Mouse (Mus musculus): ENCODE data around the gene Emc7. TPM values are rescaled to one million over a fixed set of nuclear protein-coding genes. Genes with fewer than 3 reads are reported as not detected.
"Not testable (repeated sequence)": the region's sequence is repeated elsewhere in the genome, so short reads cannot be mapped to it uniquely, and the experiment has no call there.

The Emc7 gene
- 24.0 and 24.6 TPM in 2 replicates for polyA plus RNA-seq (2014; fragmentation: Nextera tagmentation; extraction: Ambion mirVana)

GRCm38 (mm10) chr2:112454862-112455564 lies at the start of gene Emc7:
Gene Emc7, plus strand, starts transcription at chr2:112454997.
- Histone ChIP-seq H3K27ac (peak within 1 kb of the TSS; percentile 61), H3K4me2 (replicated peaks) (peak within 1 kb of the TSS; percentile 73), H3K27me3 (ENCODE audit: control insufficient read depth, insufficient read depth, low read length) (no peaks in the 10 kb centered on the region), H3K9ac (peak within 1 kb of the TSS; percentile 85), H3K4me1 (replicated peaks; ENCODE audit: control insufficient read depth, insufficient read depth, low read length) (peaks cover 13% of the 10 kb centered on the region; the same call in 1 of the 2 replicates), H3K4me3 (replicated peaks; ENCODE audit: low read length) (peak within 1 kb of the TSS; percentile 71), H3K9me3 (ENCODE audit: control insufficient read depth, low read length) (no peaks in the 10 kb centered on the region), H3K36me3 (replicated peaks; ENCODE audit: control insufficient read depth, insufficient read depth) (peaks cover 3% of the 10 kb centered on the region; the same call in 1 of the 2 replicates)
- DNase-seq (ENCODE audit: low spot score) (peak; percentile 99), ATAC-seq (ENCODE audit: low FRiP score) (peak; percentile 99)
- WGBS: under 1% methylated on average over 49 of the region's 49 CpGs

DNA sequence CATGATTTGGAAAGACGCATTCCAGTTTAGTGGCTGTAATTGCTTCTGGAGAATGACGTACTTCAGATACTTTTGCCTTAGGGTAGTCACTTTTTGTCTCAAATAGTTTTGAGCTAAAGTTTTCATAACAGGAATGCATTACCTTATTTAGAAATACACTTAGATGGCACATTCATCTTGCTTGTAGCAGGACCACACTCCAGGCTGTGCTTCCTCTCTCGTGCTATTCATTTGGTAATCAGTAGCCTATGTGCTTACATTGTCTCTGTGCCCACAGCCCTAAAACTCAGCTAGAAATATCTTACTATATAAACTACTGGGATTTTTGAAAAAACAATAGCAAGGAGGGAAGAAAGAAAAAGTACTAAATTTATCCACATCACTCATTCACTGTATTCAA lies 47.8 kb upstream of the Emc7 start:
- no peak for ATAC-seq (ENCODE audit: low FRiP score)
- Histone ChIP-seq H3K9me3 (ENCODE audit: control insufficient read depth, low read length) (no peaks in the 10 kb centered on the region), H3K4me1 (replicated peaks; ENCODE audit: control insufficient read depth, insufficient read depth, low read length) (no peaks in the 10 kb centered on the region), H3K4me2 (replicated peaks) (no peak overlapping the region), H3K9ac (no peak overlapping the region), H3K27ac (no peak overlapping the region), H3K4me3 (replicated peaks; ENCODE audit: low read length) (no peak overlapping the region), H3K27me3 (ENCODE audit: control insufficient read depth, insufficient read depth, low read length) (no peaks in the 10 kb centered on the region), H3K36me3 (replicated peaks; ENCODE audit: control insufficient read depth, insufficient read depth) (peaks cover 48% of the 10 kb centered on the region)
- 88% methylated on average over 3 of the region's 3 CpGs for WGBS
- DNase-seq (ENCODE audit: low spot score): no peak

- no peak overlapping the region for H3K9ac ChIP-seq
- no peaks in the 10 kb centered on the region for H3K9me3 ChIP-seq (ENCODE audit: control insufficient read depth, low read length)
- H3K27me3 ChIP-seq (ENCODE audit: control insufficient read depth, insufficient read depth, low read length): no peaks in the 10 kb centered on the region
- no peak overlapping the region for H3K4me2 ChIP-seq (replicated peaks)
- WGBS: 75% methylated on average over 3 of the region's 3 CpGs
- no peak for DNase-seq (ENCODE audit: low spot score)
- no peak overlapping the region for H3K27ac ChIP-seq
- no peak for ATAC-seq (ENCODE audit: low FRiP score)
- no peaks in the 10 kb centered on the region for H3K36me3 ChIP-seq (replicated peaks; ENCODE audit: control insufficient read depth, insufficient read depth)
- no peaks in the 10 kb centered on the region for H3K4me1 ChIP-seq (replicated peaks; ENCODE audit: control insufficient read depth, insufficient read depth, low read length)
- H3K4me3 ChIP-seq (replicated peaks; ENCODE audit: low read length): no peak overlapping the region
Measured at GRCm38 (mm10) chr2:112425308-112425707, 29.5 kb upstream of the Emc7 start.

- not testable (repeated sequence) for H3K9me3 ChIP-seq (ENCODE audit: control insufficient read depth, low read length); H3K27ac ChIP-seq; DNase-seq (ENCODE audit: low spot score); H3K36me3 ChIP-seq (replicated peaks; ENCODE audit: control insufficient read depth, insufficient read depth); ATAC-seq (ENCODE audit: low FRiP score); H3K9ac ChIP-seq; H3K4me3 ChIP-seq (replicated peaks; ENCODE audit: low read length); H3K27me3 ChIP-seq (ENCODE audit: control insufficient read depth, insufficient read depth, low read length); H3K4me2 ChIP-seq (replicated peaks); H3K4me1 ChIP-seq (replicated peaks; ENCODE audit: control insufficient read depth, insufficient read depth, low read length)
- WGBS: 89% methylated on average over 3 of the region's 3 CpGs
Measured at GRCm38 (mm10) chr2:112428534-112428933, 26.3 kb upstream of the Emc7 start.

- Histone ChIP-seq H3K4me3 (replicated peaks; ENCODE audit: low read length) (no peak overlapping the region), H3K27me3 (ENCODE audit: control insufficient read depth, insufficient read depth, low read length) (no peaks in the 10 kb centered on the region), H3K4me1 (replicated peaks; ENCODE audit: control insufficient read depth, insufficient read depth, low read length) (no peaks in the 10 kb centered on the region), H3K4me2 (replicated peaks) (no peak overlapping the region), H3K9ac (no peak overlapping the region), H3K36me3 (replicated peaks; ENCODE audit: control insufficient read depth, insufficient read depth) (no peaks in the 10 kb centered on the region), H3K27ac (no peak overlapping the region), H3K9me3 (ENCODE audit: control insufficient read depth, low read length) (no peaks in the 10 kb centered on the region)
- DNase-seq (ENCODE audit: low spot score) (no peak), ATAC-seq (ENCODE audit: low FRiP score) (no peak)
- 92% methylated on average over 4 of the region's 4 CpGs for WGBS
Measured at GRCm38 (mm10) chr2:112429665-112430064, 25.1 kb upstream of the Emc7 start.

DNA sequence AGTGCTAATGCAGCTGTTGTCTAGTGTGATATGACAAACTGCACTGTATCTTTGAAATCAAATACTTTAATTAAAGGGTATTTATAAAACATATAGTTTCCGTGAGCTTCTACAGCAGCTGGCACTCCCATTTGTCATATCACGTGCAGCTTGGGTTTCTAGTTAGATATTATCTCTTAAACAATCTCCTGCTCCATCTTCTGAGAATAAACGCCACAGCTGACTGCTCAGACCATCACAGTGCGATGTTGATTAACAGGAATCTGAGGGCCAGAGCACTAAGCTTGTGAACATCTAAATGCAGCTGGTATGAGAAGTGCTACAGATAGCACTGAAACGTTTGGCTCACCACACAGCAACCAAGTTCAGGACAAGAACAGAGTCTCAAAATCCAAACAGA lies 24.4 kb upstream of the Emc7 start:
- H3K4me1 ChIP-seq (replicated peaks; ENCODE audit: control insufficient read depth, insufficient read depth, low read length): no peaks in the 10 kb centered on the region
- 82% methylated on average over 5 of the region's 5 CpGs for WGBS
- H3K4me2 ChIP-seq (replicated peaks): no peak overlapping the region
- H3K9ac ChIP-seq: no peak overlapping the region
- H3K27ac ChIP-seq: no peak overlapping the region
- ATAC-seq (ENCODE audit: low FRiP score) (no peak), DNase-seq (ENCODE audit: low spot score) (no peak)
- no peaks in the 10 kb centered on the region for H3K27me3 ChIP-seq (ENCODE audit: control insufficient read depth, insufficient read depth, low read length)
- H3K9me3 ChIP-seq (ENCODE audit: control insufficient read depth, low read length): no peaks in the 10 kb centered on the region
- H3K36me3 ChIP-seq (replicated peaks; ENCODE audit: control insufficient read depth, insufficient read depth): no peaks in the 10 kb centered on the region
- no peak overlapping the region for H3K4me3 ChIP-seq (replicated peaks; ENCODE audit: low read length)

DNA sequence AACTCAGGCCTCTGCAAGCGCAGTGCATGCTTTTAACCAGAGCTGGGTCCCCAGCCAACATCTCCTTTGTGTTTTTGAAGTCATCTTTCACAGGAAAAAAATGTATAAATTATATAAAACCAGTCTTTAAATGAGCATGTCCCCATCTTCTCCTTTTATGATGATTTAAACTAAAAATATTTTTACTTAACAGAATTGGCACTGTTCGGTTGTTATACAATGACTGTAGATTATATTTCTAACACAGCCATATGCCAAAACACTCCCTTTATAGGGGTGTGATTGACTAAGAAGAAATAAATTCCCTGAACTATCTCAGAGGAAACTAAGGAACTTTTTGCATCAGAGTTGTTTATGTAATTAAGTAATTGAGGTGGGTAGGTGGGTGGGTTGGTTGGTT lies 22.3 kb upstream of the Emc7 start:
- WGBS: 88% methylated on average over 2 of the region's 2 CpGs
- no peaks in the 10 kb centered on the region for H3K9me3 ChIP-seq (ENCODE audit: control insufficient read depth, low read length)
- H3K9ac ChIP-seq: no peak overlapping the region
- ATAC-seq (ENCODE audit: low FRiP score) (no peak), DNase-seq (ENCODE audit: low spot score) (no peak)
- H3K4me1 ChIP-seq (replicated peaks; ENCODE audit: control insufficient read depth, insufficient read depth, low read length): no peaks in the 10 kb centered on the region
- no peak overlapping the region for H3K4me3 ChIP-seq (replicated peaks; ENCODE audit: low read length)
- H3K27ac ChIP-seq: no peak overlapping the region
- H3K4me2 ChIP-seq (replicated peaks): no peak overlapping the region
- no peaks in the 10 kb centered on the region for H3K27me3 ChIP-seq (ENCODE audit: control insufficient read depth, insufficient read depth, low read length)
- H3K36me3 ChIP-seq (replicated peaks; ENCODE audit: control insufficient read depth, insufficient read depth): no peaks in the 10 kb centered on the region

DNA sequence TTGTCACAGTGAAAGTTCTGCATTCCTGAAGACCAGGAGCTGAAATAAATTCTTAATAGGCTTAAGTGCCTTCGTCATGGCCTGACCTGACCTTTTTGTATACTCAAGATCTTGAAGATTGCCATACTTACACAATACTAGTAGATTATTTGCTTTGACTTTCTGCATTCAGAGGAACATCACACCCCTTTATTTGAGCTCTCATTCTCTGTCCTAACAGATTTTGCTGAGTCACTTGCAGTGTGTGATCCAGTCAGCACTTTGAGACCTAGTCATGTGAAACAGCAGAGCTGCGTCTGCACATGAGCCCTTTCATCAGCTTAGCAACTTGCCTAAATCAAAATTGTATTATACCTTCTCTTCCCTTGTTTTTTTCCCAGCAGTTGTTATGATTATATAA lies 21.4 kb upstream of the Emc7 start:
- 70% methylated on average over 2 of the region's 2 CpGs for WGBS
- H3K9me3 ChIP-seq (ENCODE audit: control insufficient read depth, low read length): no peaks in the 10 kb centered on the region
- no peak overlapping the region for H3K9ac ChIP-seq
- H3K4me3 ChIP-seq (replicated peaks; ENCODE audit: low read length): no peak overlapping the region
- DNase-seq (ENCODE audit: low spot score): no peak
- no peaks in the 10 kb centered on the region for H3K36me3 ChIP-seq (replicated peaks; ENCODE audit: control insufficient read depth, insufficient read depth)
- no peak for ATAC-seq (ENCODE audit: low FRiP score)
- no peak overlapping the region for H3K27ac ChIP-seq
- no peaks in the 10 kb centered on the region for H3K4me1 ChIP-seq (replicated peaks; ENCODE audit: control insufficient read depth, insufficient read depth, low read length)
- no peak overlapping the region for H3K4me2 ChIP-seq (replicated peaks)
- no peaks in the 10 kb centered on the region for H3K27me3 ChIP-seq (ENCODE audit: control insufficient read depth, insufficient read depth, low read length)

DNA sequence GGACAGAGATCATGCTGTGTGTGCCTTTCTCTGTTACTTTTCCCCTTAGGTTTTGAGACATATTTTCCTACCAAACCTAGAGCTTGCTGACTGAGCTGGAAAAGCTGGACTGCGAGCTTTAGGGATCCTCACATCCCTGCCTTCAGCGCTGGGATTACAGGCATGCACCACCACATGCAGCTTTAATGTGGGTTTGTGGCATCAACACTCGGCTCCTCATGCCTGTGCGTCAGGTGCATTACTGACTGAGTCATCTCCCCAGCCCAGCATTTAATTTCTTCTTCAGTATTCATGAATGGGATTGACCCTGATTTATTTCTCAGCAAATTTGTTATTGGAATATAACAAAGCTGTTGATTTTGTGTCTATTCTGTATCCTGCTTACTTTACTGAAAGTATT lies 18.5 kb upstream of the Emc7 start:
- ATAC-seq (ENCODE audit: low FRiP score): no peak
- Histone ChIP-seq H3K36me3 (replicated peaks; ENCODE audit: control insufficient read depth, insufficient read depth) (no peaks in the 10 kb centered on the region), H3K4me1 (replicated peaks; ENCODE audit: control insufficient read depth, insufficient read depth, low read length) (no peaks in the 10 kb centered on the region), H3K4me3 (replicated peaks; ENCODE audit: low read length) (no peak overlapping the region), H3K9me3 (ENCODE audit: control insufficient read depth, low read length) (no peaks in the 10 kb centered on the region), H3K4me2 (replicated peaks) (no peak overlapping the region), H3K27ac (no peak overlapping the region), H3K27me3 (ENCODE audit: control insufficient read depth, insufficient read depth, low read length) (no peaks in the 10 kb centered on the region), H3K9ac (no peak overlapping the region)
- DNase-seq (ENCODE audit: low spot score): no peak
- 81% methylated on average over 4 of the region's 4 CpGs for WGBS

- no peak overlapping the region for H3K9ac ChIP-seq
- H3K4me2 ChIP-seq (replicated peaks): no peak overlapping the region
- no peaks in the 10 kb centered on the region for H3K4me1 ChIP-seq (replicated peaks; ENCODE audit: control insufficient read depth, insufficient read depth, low read length)
- 92% methylated on average over 2 of the region's 2 CpGs for WGBS
- ATAC-seq (ENCODE audit: low FRiP score) (no peak), DNase-seq (ENCODE audit: low spot score) (no peak)
- H3K27me3 ChIP-seq (ENCODE audit: control insufficient read depth, insufficient read depth, low read length): no peaks in the 10 kb centered on the region
- H3K4me3 ChIP-seq (replicated peaks; ENCODE audit: low read length): no peak overlapping the region
- no peaks in the 10 kb centered on the region for H3K36me3 ChIP-seq (replicated peaks; ENCODE audit: control insufficient read depth, insufficient read depth)
- H3K9me3 ChIP-seq (ENCODE audit: control insufficient read depth, low read length): no peaks in the 10 kb centered on the region
- no peak overlapping the region for H3K27ac ChIP-seq
Measured at GRCm38 (mm10) chr2:112437589-112437988, 17.2 kb upstream of the Emc7 start.

Measured in hindbrain, embryonic 14.5 days (tissue).